Mouse (Mus musculus): Measurements from ENCODE around the gene Klk15.

GRCm38 (mm10) chr7:43985657-43986056 lies 52.1 kb downstream of the Klk15 start:
- TF ChIP-seq POLR2A (IDR thresholded peaks at IDR 0.05; ENCODE audit: borderline replicate concordance, extremely low read depth, low read depth, low read length): no peak
- TF ChIP-seq CTCF (IDR thresholded peaks at IDR 0.05; ENCODE audit: insufficient read depth, low read length): no peak

Measured in lung, adult 2 months (tissue).